Mouse (Mus musculus) adrenal gland, postnatal 25 days (tissue): ENCODE data around the gene Gsto2. TPM values are rescaled to one million over a fixed set of nuclear protein-coding genes. Genes with fewer than 3 reads are reported as not detected.

ENCODE experiments used
- DNase-seq: peaks from one replicate; pipeline ENCODE4 v3.0.0; 2021; ENCODE audit warnings: mixed read lengths
- total RNA-seq: library from RNA; stranded (reverse); gene quantifications from 2 replicates; pipeline ENCODE4 v1.2.3, GENCODE M21; 2021

Gene Gsto2
- total RNA-seq, 1 experiment from 2014 or later, result 2.9 TPM

DNA sequence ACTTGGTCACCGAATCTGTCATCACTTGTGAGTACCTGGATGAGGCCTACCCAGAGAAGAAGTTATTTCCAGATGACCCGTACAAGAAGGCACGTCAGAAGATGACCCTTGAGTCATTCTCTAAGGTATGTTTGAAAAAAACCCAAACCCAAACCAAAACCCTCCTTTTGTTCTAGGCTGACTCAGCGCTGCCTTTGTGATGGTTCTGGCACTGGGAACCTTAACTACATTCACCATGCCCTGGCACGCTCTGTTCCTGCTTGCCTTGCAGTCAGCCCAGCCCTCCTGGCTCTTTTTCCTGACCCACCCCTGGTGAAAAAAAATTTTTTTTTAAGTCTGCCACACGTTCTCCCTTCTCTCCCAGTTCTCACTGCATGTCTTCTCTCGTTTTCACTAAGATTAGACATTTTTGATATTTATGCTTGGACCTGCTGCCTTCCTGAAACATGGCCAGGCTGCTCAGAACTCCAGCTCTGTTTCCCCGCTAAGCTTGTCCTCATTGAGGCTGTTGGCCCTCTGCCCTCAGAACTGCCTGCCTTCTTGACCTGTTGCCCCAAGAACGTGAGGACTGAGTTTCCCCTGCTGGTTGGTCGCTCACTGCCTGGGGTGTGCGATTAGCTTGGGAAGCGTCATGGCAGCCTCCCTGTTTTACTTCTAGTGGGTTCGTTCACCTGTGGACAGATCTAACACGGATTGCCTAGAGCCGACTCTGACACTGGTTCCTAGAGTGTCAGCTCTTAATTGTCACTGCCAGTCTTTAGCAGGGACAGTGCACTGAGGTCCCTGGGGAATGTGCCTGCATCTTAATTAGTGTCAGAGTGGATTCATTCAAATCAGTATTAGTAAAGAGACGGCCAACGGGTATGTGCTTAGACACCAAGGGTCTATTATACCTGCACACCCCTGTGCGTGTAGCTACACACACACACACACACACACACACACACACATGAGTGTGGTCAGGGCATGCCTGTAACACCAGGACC is 7.1 kb upstream of the Gsto2 start:
- no peak for DNase-seq

DNA sequence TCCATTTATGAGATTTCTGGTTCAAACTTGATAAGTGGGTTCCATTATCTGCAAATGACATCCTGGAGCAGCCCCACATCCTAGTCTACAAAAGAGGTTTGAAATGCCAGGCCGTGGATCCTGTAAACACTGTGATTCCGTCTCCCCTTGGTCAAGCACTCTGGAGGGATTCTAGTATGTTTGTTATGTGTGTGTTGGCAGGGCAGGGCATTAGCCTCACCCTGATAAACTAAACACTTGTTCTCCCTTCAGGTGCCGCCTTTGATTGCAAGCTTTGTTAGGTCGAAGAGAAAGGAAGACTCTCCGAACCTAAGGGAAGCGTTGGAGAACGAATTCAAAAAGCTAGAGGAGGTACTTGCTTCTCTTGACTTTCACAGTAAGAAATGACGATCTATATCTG is 6.2 kb upstream of the Gsto2 start:
- DNase-seq, result no peak

DNA sequence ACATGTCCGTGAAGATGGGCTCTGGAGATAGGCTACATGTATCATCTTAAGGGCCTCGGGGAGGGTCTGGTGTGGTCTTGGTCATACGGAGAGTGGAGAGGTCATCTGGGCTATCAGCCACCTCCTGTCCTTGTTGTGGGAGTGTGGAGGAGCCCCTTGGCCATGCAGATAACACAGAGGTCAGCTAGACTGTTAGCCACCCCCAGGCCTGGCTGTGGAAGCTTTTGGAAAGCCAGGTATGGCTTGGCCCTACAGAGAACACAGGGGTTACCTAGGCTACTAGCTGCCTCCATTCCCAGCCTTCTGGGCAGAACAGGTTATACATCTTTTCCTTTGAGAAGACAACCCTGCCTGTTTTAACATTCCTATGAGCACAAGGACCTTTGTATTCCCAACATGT is 2.8 kb upstream of the Gsto2 start:
- DNase-seq, result no peak

DNA sequence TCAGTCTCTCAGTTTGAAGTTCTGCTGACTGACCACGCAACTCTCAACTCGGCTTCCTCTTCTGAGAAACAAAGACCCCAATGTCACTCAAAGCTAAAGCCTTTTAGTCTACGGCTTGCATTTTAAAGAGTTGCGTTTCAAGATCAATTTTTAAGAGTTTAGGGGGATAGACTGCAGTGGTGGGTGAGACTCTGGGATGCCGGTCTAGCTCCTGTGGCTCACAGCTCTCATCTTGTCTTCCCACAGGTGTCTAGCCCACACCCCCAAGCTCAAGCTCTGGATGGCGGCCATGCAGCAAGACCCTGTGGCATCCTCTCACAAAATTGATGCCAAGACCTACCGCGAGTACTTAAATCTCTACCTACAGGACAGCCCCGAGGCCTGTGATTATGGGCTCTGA is 1.3 kb upstream of the Gsto2 start:
- DNase-seq, result no peak

DNA sequence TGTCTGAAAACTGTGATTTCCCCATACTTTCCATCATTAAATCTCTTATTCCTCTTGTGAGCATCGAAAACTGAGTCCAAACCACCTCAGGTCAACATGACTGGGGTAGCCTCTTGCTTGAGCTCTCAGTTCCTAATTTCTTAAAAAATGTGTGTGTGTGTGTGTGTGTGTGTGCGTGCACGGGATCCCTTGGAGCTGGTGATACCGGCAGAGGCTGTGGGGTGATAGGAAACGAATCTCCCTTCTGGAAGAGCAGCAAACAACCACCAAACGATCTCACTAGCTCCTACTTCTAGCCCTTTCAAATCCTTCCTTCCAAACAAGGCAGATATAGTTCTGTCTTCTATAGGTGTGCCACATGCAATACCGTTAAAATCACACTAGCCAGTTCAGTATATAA is 613 bp upstream of the Gsto2 start:
- no peak for DNase-seq

DNA sequence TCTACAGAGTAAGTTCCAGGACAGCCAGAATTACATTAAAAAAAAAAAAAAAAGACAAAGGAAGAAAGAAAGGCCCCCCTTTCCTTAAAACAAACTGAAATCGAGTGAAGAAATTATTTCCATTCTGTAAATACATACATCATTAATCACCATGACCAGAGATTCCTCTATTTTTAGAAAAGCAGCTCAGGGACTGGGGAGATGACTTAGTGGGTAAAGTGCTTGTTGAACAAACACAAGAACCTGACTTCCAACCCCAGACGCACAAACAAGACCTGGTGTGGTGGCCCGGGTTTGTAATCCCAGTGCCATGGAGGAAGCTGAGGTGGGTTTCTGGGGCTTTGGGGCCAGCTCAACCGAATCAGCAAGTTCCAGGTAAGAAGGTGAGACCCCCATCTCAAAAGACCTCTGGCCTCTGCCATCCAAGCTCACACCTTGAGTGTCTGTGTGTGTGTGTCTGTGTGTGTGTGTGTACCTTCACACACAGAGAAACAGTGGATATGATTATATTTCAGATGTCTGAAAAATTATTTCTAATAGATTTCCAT is 2.4 kb downstream of the Gsto2 start:
- DNase-seq, result no peak

DNA sequence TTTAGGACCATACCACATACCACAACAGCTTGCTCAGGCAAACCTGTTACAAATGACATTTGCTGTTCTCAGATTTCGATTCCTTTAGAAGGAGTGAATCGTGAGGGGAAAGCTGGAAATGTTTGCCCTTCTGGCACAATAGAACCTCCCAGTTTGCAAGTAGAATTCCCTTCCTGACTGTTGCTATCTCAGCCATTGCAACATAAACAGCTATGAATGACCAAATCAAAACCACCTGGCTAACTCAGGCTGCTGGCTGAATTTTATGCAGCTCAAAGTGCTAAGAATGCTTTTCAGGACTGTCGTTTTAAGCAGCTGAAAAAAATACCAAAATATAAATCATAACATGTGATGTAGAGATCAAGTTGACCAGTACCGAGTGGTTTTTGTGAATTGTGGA is 3.6 kb downstream of the Gsto2 start:
- DNase-seq, result no peak

DNA sequence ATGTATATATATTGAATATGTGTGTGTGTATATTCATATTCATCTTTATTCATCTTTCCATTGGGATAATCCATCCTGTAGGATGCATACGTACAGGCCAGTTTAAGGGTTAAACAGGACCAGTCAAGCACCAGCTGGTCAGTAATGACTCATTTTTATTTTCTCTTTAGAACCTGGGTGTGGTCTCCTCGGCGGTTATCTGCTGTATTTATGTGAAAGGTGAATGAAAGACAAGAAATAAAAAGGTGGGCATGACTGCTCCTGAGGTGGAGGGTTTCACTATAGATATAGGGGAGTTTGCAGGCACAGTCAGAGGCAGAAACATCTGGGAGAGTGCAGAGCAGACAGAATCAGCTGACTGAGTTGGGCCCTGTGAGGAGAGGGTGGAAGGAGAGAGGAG is 4.2 kb downstream of the Gsto2 start:
- DNase-seq, result no peak

DNA sequence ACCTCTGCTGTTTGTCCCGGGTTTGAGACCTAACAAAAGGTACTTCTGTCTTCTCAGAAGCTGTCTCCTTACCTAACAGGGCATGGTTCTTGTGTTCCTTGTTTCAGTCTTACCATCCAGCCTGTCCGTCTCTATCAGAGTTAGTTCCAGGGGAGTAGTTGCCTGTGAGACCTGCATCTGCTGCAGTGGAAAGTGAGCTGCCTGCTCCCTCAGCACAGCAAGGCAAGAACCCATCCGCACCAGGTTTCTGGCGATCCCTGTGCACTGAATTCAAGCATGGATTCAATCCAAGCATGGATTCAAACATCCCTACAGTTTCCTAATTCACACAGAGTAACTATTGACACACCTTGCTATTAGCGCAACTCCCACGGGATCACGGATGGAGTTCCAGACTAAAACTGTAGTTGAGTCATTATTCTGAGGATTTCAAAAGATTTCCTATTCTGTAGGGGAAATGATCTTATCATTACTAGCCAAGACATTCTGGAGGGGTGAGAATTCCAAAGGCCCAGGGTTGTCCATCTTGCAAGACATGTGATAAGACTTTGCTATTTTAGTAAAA is 4.8 kb downstream of the Gsto2 start:
- no peak for DNase-seq

DNA sequence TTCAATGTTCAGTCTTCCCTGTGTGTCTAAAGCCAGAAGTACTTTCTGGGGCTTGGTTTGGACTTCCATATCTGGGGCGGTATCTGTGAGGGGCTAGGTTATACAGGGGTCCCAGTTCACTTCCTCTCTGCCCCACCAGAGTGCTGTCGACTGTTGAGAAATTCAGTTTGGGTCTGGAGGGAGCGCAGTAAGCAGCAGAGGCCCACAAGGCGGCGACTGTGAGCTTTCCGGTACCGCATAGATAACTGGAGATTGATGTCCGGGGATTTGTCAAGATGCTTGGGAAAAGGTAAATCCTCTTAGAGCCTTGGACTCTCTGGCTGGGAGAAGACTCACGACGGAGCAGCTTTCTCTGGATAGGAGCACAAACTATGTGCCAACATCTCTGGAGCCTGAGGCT is 6.2 kb downstream of the Gsto2 start:
- DNase-seq, result no peak

DNA sequence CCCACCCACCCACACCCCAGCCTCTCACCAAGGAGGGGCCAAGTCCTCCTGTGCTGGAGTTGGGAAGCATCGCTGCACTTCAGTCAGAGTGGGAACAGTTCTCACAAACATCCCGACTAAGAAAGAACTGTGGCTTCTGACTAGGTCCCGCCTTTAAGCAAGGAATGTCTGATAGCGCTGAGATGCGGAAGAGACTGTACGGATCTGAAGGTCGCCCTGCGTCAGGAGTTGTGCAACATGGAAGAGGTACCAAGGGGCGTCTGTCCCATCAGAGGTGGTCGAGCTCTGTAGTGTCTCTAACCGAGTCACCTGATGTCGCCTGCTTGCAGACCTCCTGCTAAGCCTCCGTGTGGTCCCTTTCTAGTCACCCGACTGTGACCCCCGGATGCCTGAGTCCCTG is 10.9 kb downstream of the Gsto2 start:
- DNase-seq, result no peak

DNA sequence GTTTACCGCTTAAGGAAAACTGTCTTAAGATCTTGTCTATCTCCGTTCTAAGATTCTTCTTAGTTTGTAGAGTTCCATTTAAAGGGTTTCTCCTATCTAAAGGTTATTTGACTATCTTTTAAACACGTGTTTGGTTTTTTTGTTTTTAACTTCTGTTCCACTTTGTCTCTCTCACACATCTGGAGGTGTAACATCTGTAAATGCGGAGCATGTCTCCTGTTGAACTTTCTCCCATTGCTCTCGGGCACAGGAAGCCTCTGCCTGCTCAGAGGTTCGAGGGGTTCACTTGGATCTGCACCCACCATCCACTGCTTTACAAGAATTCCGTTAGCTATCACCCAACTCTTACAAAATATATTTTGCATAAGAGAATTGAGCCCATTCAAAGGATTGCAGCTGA is 16.2 kb downstream of the Gsto2 start:
- DNase-seq, result no peak

DNA sequence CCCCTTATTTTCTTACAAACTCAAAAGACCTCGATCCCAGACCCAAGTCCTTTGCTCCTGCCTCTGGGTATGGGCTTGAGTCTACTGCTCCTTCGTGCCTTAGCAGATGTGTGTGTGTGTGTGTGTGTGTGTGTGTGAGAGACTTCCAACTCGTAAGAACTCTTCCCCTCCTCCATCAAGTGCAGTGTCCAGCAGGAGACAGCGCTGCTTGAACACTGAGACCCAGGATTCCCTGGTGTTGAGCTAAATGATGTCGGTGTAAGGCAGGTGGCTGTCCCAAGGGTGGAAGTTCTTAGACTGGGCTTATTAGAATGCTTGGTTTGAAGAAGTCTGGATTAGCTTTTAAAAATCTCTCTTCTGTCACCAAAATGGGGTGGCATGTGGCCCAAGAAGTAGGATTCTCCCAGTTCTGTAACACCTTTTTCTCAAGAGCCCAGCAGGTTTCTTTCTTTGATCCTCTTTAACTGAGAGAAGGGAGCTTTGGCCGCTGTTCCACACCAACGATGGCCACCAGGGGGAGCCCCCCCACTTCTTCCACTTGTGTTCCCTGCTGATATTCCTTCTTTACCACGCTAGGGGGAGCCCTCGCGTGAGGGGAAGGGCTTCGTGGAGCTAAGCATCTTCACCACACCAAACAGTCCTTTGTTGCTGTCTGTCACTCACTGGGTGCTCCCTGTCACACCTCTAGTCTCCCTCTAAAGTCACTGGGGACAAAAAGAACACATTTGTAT is 17.0 kb downstream of the Gsto2 start:
- DNase-seq, result peak; percentile 84

DNA sequence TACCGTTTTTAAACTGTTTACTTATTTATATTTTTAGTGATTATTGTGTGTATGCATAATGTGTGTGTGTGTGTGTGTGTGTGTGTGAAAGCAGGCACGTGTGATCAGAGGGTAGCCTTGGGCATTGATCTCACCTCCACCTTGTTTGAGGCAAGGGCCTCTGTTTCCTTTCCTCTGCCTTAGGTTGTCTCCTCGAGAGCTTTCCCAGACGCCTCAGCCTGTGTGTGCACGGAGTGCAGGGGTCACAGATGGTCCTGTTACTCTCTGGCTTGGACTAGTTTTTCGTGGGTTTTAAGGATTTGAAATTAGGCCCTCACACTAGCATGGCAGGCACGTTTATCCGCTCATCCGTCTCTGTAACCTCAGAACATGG is 17.5 kb downstream of the Gsto2 start:
- no peak for DNase-seq

DNA sequence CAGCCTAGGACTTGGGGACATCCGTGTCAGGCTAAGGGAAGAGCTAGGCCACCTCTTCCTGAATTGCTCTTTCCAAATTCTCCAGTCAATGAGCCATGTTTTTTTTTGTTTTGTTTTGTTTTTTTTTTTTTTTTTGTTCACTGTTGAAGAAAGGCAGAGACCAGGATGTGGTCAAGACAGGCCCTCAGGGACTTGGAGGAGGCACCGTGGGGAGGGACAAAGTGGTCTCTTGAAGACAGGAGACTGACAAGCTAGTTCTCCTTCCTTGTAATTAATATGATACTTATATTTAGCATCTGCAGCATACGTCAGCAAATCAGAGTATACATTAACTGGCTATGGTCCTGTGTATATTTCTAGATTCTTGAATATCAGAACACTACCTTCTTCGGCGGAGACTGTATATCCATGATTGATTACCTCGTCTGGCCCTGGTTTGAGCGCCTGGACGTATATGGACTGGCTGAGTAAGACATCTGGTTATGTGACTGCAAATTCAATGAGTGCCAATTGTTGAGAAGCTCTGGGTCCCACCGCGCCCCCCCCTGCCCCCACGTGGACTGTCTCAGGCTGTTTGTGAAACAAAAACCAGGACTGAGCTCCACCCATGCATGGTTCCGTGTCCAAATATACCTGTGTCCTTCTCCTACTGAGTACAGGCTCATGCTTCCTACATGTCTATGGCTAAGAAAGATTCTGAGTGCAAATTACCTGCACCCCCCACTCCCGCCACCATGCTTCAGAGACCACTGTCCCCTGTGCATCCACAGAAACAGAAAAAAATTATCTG is 19.2 kb downstream of the Gsto2 start:
- DNase-seq, result no peak

DNA sequence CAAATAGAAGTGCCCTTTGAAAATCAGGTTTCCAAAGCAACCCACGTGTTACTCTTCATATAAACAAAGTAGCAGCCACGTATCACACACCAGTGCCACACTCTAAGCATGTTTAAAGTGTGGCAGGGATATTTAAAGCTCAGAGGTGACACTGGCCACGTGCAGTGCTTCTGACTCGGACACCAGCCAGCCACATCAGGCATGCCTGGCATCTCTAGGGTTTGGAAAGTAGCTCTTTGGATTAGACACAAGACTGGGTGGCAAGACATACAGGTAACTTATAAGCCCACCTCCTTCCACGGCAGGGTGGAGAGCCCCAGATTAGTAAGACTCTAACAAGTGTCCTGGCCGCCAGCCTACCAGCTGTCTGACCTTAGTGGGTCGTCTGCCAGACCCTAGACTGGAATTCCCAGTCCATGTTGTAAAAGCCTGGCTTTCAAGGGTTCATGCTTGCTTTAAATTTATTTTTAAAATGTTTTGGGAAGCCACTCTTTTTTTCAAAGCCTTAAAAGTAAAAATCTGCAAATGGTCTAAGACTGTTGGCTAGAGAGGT is 19.9 kb downstream of the Gsto2 start:
- no peak for DNase-seq

DNA sequence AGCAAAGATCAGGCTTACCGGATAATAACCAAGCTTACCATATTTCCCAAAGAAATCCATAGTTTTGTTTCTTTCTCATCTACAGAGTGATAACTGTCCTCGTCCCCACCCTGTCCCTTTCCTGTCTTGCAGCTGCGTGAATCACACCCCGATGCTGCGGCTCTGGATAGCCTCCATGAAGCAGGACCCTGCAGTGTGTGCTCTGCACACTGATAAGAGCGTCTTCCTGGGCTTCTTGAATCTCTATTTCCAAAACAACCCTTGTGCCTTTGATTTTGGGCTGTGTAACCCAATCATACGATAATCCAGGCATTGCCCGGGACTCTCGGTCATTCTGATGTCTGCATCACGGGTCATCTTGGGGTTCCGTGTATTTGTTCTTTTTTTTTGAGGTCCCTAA is 20.6 kb downstream of the Gsto2 start:
- no peak for DNase-seq

DNA sequence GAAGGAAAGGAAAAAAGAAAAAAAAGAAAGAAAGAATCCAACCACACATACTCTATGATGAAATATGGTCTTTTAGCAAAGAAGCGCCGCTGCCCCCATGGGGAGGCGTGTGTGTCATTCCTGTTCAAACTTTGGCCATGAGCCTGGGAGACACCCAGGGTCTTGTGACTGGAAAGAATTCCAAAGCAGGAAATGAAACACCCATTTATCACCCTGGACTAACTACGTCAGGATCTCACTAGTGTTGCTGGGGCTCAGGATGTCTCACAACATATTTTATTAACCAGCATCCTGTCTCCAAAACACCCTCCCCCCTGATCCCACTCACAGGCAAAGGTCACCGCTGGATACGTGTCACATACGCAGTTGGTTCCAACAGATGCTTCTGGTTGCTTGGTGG is 21.3 kb downstream of the Gsto2 start:
- no peak for DNase-seq

DNA sequence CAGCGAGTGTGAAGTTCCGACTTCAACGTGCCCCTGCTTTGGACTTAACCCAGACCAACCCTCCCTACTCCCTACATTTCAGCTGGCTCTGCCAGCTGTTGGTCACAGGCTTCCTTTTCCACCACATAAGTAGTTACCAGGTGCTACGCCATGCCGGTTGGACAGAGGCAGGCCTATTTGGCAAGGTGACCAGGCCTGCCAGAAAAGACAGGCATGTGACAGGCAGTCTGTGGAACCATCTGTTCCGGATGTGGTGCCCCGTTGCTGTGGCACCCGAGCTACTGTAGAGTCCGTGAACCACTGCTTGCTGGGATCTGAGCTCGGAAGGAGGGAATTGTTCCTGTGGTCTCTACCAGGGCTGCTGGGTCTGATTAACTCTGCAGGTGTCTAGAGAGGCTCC is 22.1 kb downstream of the Gsto2 start:
- no peak for DNase-seq

DNA sequence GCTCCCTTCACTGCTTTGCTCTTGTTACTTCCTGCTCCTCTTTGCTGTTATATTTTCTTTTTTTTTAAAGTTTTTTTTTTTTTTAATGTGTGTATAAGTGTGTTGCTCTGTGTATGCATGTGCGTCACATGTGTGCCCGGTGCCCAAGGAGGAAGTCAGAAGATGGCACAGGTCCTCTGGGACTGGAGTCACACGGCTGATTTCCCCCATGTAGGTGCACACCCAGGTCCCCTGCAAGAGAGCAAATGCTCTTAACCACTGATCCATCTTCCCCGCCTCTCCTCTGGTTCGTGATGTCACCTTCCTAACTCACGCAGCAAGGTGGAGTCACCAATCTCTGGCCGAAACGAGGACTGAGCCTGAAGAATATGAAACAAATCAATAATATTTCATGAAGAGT is 22.7 kb downstream of the Gsto2 start:
- DNase-seq, result no peak

DNA sequence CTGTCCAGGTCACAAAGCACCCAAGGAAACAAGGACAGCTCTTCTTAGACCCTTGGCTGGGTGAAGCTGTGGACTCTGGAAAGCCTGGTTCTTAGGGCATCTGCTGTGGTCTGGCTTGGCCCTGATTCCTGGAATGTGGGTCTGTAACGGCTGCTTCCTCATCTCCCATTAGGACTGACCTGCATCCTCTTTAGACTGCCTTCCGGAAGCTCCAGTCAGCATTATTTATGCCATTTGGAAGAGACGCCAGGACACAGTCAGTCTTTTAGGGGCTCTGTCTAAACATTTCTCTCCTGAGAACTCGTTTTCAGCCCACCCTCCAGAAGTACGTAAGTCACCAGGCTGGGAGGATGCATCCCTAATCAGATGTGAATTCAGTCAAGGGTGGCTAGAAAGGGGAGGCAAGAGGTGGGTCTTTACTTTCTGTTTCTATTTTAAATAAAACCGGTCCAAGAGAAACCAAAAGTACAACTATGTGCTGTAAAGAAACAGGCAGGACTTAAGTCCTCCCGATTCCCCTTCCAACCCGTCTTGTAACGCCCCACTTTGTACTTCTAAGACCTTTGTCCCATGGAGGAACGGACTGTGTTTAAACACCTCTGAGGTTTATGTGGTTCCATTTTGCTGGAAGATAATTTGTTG is 25.3 kb downstream of the Gsto2 start:
- DNase-seq, result no peak
